Mouse (Mus musculus) E14TG2a.4 (cell line): ENCODE data around the gene Dmrta2.

ENCODE experiments used
- CTCF ChIP-seq: conservative IDR thresholded peaks from 2 replicates; pipeline ENCODE4 v1.5.1; 2014; ENCODE audit warnings: low read length
- POU5F1 ChIP-seq: IDR thresholded peaks from 2 replicates; pipeline ENCODE4 v1.6.1; 2014; ENCODE audit warnings: low read length, borderline replicate concordance

DNA sequence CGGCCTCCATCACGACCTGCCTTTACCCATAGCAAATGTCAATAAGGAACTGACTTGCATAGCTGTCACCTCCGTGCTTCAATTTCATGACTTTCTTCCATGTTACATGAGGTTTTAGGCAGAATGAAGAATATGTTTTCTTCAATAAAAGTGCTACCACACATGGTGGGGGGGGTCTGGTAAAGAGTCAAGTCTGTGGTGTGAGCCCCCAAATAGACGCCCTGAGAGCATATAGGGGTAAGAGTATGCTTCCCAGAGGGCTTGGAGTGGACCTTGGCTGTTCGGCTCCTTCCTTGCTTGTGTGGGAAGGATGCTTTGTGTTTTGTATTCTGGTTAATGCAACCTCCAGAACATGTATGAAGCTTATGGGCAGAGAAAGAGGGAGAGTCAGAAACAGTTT, 8.3 kb upstream of the Dmrta2 start:
- TF ChIP-seq CTCF = no peak
- TF ChIP-seq POU5F1 = no peak
